9 mouse cellular contexts compared by ENCODE assay signal in genomic region chr6:67269459-67269858, GRCm38 (mm10). TPM values are rescaled to one million over a fixed set of nuclear protein-coding genes. Genes with fewer than 3 reads are reported as not detected.
A peak's percentile ranks its signal among the peaks of the same experiment; 100 is the strongest.
DNase-seq lines count a peak whose midpoint lies in the region; ATAC-seq lines count a peak whose summit lies in the region.
"Had no signal": no experiment of that assay in that cellular context is flagged by ENCODE, and none has a peak within 500 bp of the region (broad histone marks: within the 10 kb centered on the region; RNA-seq: fewer than 3 reads in every experiment).

No protein-coding gene starts in this region.

- DNase-seq in kidney, postnatal 36 days, result no peak
- DNase-seq in embryonic facial prominence, embryonic 10.5 days (ENCODE audit: low spot score), result no peak
- DNase-seq in intestine, embryonic 14.5 days (ENCODE audit: low spot score), result no peak
- DNase-seq in left cerebral cortex, postnatal 25 days (ENCODE audit: low spot score in 2 of 2), result no peak
- DNase-seq in adrenal gland, adult 2 months, result no peak
- no peak for DNase-seq in gastrocnemius, postnatal 36 days
- DNase-seq: gastrocnemius, postnatal 14 days had no signal

- no peaks in the 10 kb centered on the region for H3K27me3 ChIP-seq in kidney, embryonic 16.5 days (ENCODE audit: insufficient read depth, low read length)
- H3K27me3 ChIP-seq in embryonic facial prominence, embryonic 10.5 days (replicated peaks; ENCODE audit: low read depth, poor library complexity, severe bottlenecking), result no peaks in the 10 kb centered on the region
- H3K27me3 ChIP-seq in intestine, embryonic 14.5 days (replicated peaks; ENCODE audit: control insufficient read depth, insufficient read depth, low read length), result no peaks in the 10 kb centered on the region
- no peaks in the 10 kb centered on the region for H3K27me3 ChIP-seq in midbrain, embryonic 15.5 days (replicated peaks)

- 26% methylated on average over 2 of the region's 2 CpGs for WGBS in kidney, embryonic 16.5 days
- 64% methylated on average over 2 of the region's 2 CpGs for WGBS in embryonic facial prominence, embryonic 10.5 days
- 36% methylated on average over 2 of the region's 2 CpGs for WGBS in intestine, embryonic 14.5 days
- WGBS in midbrain, embryonic 15.5 days, result 47% methylated on average over 2 of the region's 2 CpGs

- peaks cover 11% of the 10 kb centered on the region for H3K36me3 ChIP-seq in kidney, embryonic 16.5 days (ENCODE audit: insufficient read depth, low read length)
- H3K36me3 ChIP-seq in embryonic facial prominence, embryonic 10.5 days (replicated peaks), result peaks cover 36% of the 10 kb centered on the region
- H3K36me3 ChIP-seq in intestine, embryonic 14.5 days (ENCODE audit: control insufficient read depth, insufficient read depth, low read length), result peaks cover 31% of the 10 kb centered on the region
- 0 out of 2 replicates have a peak, but pooled peaks cover 4% of the 10 kb centered on the region for H3K36me3 ChIP-seq in midbrain, embryonic 15.5 days (replicated peaks)

- H3K4me3 ChIP-seq in kidney, embryonic 16.5 days (ENCODE audit: low read length), result peak overlapping the region; percentile 43
- H3K4me3 ChIP-seq in embryonic facial prominence, embryonic 10.5 days, result peak overlapping the region; percentile 100
- peak overlapping the region; percentile 85 for H3K4me3 ChIP-seq in intestine, embryonic 14.5 days (ENCODE audit: low read depth, low read length)
- H3K4me3 ChIP-seq in midbrain, embryonic 15.5 days, result peak overlapping the region; percentile 93

- intact Hi-C loops in left cerebral cortex, postnatal 25 days (cut with DNase I), result loop anchor here (5.0 kb wide), 1 partner anchor 72 kb away; no protein-coding TSS in a partner anchor
- intact Hi-C loops in gastrocnemius, postnatal 36 days (cut with DNase I), result loop anchor here (5.0 kb wide), 1 partner anchor 312 kb away; no protein-coding TSS in a partner anchor

- no peak for ATAC-seq in kidney, embryonic 16.5 days (ENCODE audit: low FRiP score, low TSS enrichment)
- ATAC-seq in intestine, embryonic 14.5 days (replicated peaks; ENCODE audit: low FRiP score, low TSS enrichment, low read depth), result no peak
- ATAC-seq in midbrain, embryonic 15.5 days (replicated peaks), result no peak

- peak overlapping the region; percentile 53; the same call in 1 of the 2 replicates for H3K9ac ChIP-seq in kidney, embryonic 16.5 days (replicated peaks; ENCODE audit: low read length)
- 0 out of 2 replicates have a peak overlapping the region, but pooled peaks have one; percentile 10 for H3K9ac ChIP-seq in intestine, embryonic 14.5 days (ENCODE audit: low read length)
- H3K9ac ChIP-seq in midbrain, embryonic 15.5 days, result no peak overlapping the region

- peak overlapping the region; percentile 59 for H3K4me2 ChIP-seq in kidney, embryonic 16.5 days (replicated peaks; ENCODE audit: low read depth, low read length)
- H3K4me2 ChIP-seq in intestine, embryonic 14.5 days (ENCODE audit: low read length), result peak overlapping the region; percentile 92
- H3K4me2 ChIP-seq in midbrain, embryonic 15.5 days, result peak overlapping the region; percentile 70

- H3K9me3 ChIP-seq in kidney, embryonic 16.5 days (ENCODE audit: low read length), result no peaks in the 10 kb centered on the region
- no peaks in the 10 kb centered on the region for H3K9me3 ChIP-seq in embryonic facial prominence, embryonic 10.5 days
- no peaks in the 10 kb centered on the region for H3K9me3 ChIP-seq in intestine, embryonic 14.5 days (ENCODE audit: control insufficient read depth, low read length)
- H3K9me3 ChIP-seq in midbrain, embryonic 15.5 days, result no peaks in the 10 kb centered on the region

- H3K27ac ChIP-seq in kidney, embryonic 16.5 days (ENCODE audit: low read length), result no peak overlapping the region
- H3K27ac ChIP-seq in embryonic facial prominence, embryonic 10.5 days (replicated peaks), result no peak overlapping the region
- no peak overlapping the region for H3K27ac ChIP-seq in intestine, embryonic 14.5 days (ENCODE audit: low read depth)
- no peak overlapping the region for H3K27ac ChIP-seq in midbrain, embryonic 15.5 days

- H3K4me1 ChIP-seq in kidney, embryonic 16.5 days (ENCODE audit: insufficient read depth, low read length), result peaks cover 8% of the 10 kb centered on the region; the same call in 1 of the 2 replicates
- H3K4me1 ChIP-seq in embryonic facial prominence, embryonic 10.5 days, result peaks cover 16% of the 10 kb centered on the region
- H3K4me1 ChIP-seq in intestine, embryonic 14.5 days (replicated peaks; ENCODE audit: control insufficient read depth, insufficient read depth, low read length), result peaks cover 4% of the 10 kb centered on the region; the same call in 1 of the 2 replicates
- peaks cover 26% of the 10 kb centered on the region for H3K4me1 ChIP-seq in midbrain, embryonic 15.5 days

RNA-seq across cellular contexts. Expression of gene Serbp1, which starts 31.5 kb away (rescaled TPM):
- 374 and 384 TPM in 2 replicates for polyA plus RNA-seq in kidney, embryonic 16.5 days (2015; fragmentation: Nextera tagmentation; extraction: Ambion mirVana)
- 503 and 518 TPM in 2 replicates for polyA plus RNA-seq in embryonic facial prominence, embryonic 10.5 days (2016; fragmentation: Nextera tagmentation; extraction: Ambion mirVana)
- 459 and 472 TPM in 2 replicates for polyA plus RNA-seq in intestine, embryonic 14.5 days (2014; fragmentation: Nextera tagmentation; extraction: Ambion mirVana)
- 273 and 287 TPM in 2 replicates for polyA plus RNA-seq in midbrain, embryonic 15.5 days (2015; fragmentation: Nextera tagmentation; extraction: Ambion mirVana)
- 100 to 1,000 TPM; 189 to 207 TPM for total RNA-seq in left cerebral cortex, postnatal 25 days (2021)
- total RNA-seq in adrenal gland, adult 2 months (2021), result 100 to 1,000 TPM; 283 to 345 TPM
- polyA plus RNA-seq in adrenal gland, adult 2 months (2012; rRNA removed), result 22.1 and 46.7 TPM in 2 replicates
- 100 to 1,000 TPM; 255 to 326 TPM for total RNA-seq in gastrocnemius, postnatal 36 days (2021)

Comparison
In these comparisons a context has a peak if more than half of its experiments do, and no peak if none do; other contexts are left out.
1. H3K4me3 ChIP-seq: peak in every context shown above with its lines; median percentile 100 in embryonic facial prominence, embryonic 10.5 days; 93 in midbrain, embryonic 15.5 days; 85 in intestine, embryonic 14.5 days; 43 in kidney, embryonic 16.5 days.